Mouse (Mus musculus): Measurements from ENCODE around the gene Pde4b. TPM values are rescaled to one million over a fixed set of nuclear protein-coding genes. Genes with fewer than 3 reads are reported as not detected.
A peak's percentile ranks its signal among the peaks of the same experiment; 100 is the strongest.

Pde4b gene
- total RNA-seq, 2 experiments from 2014 or later = 59.9 to 62.5 TPM

DNA sequence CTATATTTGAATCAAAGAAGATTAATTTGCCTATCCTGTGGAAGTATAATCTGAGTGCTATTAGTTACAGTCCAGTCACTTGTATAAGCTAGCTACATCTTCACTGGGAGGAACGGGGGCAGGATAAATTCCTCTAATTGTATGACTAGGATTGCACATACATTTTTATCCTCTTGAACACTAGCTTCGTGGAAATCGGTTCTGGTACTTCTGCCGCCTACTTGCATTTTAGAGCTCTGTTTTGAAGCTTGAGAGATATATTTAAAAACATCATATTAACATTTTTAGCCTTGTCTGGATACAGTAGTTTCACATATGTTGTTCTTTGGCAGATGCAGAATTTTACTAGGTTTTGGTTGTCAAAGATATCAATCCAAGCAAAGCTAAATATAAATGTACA, 310.0 kb downstream of the Pde4b start:
- intact Hi-C loops (cut with DNase I) = no loop called here
- DNase-seq = no peak
- H3K4me3 ChIP-seq = no peak overlapping the region
- no peak for TF ChIP-seq CTCF (IDR thresholded peaks at IDR 0.05)
- no peak overlapping the region for H3K27ac ChIP-seq

DNA sequence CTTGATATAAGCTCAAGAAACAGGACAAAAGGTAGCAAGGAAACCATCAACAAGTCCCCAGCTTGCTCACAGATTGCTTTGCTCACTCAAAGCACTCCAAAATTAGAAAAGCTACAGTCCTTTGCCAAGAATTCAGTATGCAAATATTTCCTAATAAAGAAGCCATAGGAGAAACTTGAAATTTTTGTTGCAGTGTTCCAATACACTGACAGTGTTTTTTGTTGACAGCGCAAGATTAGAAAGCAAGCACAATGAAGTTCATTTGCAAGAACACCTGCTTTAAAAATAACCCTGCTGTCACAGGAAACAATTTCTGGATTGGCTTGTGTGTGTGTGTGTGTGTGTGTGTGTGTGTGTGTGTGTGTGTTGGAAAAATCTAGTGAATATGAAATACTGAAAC, 311.2 kb downstream of the Pde4b start:
- DNase-seq = no peak
- no peak for TF ChIP-seq CTCF (IDR thresholded peaks at IDR 0.05)
- no peak overlapping the region for H3K27ac ChIP-seq
- intact Hi-C loops (cut with DNase I) = no loop called here
- no peak overlapping the region for H3K4me3 ChIP-seq

DNA sequence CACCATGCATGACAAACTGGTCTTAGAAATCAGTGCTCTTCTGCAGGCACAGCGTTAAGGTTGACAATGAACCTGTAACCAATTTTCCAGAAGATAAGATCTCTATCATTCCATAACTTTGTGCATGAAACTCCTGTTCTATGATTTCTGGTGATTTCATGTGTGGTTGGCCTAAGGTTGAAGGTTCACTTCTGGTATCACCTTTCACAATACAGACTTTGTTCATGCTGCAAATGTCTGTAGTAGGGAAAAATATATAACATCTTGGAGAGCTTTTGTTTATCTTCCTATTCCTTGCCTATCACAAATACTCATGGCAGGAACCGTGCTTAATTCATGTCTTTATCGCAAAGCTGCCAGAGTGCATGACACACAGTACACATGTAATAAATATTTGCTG, 319.5 kb downstream of the Pde4b start:
- intact Hi-C loops (cut with DNase I) = no loop called here
- no peak overlapping the region for H3K4me3 ChIP-seq
- H3K27ac ChIP-seq = no peak overlapping the region
- DNase-seq = no peak
- TF ChIP-seq CTCF (IDR thresholded peaks at IDR 0.05) = no peak

DNA sequence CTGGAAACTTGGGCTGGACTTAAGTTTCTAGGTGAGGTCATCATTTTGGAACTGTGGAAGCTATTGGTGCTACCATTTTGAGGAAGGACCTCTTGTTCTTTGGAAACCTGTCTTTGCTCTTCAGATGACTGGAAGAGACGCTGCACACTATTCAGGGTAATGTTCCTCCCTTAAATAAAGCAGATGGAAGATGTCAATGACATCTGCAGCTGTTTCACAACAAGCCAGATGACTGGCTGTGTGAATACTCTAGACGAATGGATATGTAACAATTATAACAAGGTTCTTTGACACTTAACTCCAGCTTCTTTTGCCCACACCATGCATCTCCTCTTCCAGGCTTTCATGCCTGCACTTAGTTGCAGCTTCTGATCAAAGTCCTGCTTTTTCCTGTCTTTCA, 320.8 kb downstream of the Pde4b start:
- Histone ChIP-seq H3K4me3 (no peak overlapping the region), H3K27ac (no peak overlapping the region)
- TF ChIP-seq CTCF (IDR thresholded peaks at IDR 0.05) = no peak
- no peak for DNase-seq
- intact Hi-C loops (cut with DNase I) = no loop called here

DNA sequence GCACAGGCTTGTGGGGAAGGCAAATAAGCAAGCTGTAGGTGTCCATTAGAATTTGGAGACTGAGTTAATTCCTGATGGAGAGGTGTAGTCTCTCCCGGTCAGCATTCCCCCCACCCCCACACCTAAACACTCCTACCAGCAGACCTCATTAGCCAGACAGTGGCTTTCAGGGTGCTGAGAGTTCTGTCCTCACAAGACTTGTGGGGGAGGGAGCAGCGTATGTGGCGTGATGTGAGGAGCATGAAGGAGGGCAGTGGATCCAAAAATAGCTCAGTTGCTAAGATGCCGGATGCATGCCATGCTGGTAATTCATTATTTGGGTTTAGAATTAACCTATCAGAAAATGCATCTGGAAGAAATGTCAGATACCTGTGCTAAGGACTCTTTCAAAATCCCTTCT, 321.6 kb downstream of the Pde4b start:
- intact Hi-C loops (cut with DNase I) = no loop called here
- no peak overlapping the region for H3K4me3 ChIP-seq
- DNase-seq = no peak
- H3K27ac ChIP-seq = no peak overlapping the region
- no peak for TF ChIP-seq CTCF (IDR thresholded peaks at IDR 0.05)

DNA sequence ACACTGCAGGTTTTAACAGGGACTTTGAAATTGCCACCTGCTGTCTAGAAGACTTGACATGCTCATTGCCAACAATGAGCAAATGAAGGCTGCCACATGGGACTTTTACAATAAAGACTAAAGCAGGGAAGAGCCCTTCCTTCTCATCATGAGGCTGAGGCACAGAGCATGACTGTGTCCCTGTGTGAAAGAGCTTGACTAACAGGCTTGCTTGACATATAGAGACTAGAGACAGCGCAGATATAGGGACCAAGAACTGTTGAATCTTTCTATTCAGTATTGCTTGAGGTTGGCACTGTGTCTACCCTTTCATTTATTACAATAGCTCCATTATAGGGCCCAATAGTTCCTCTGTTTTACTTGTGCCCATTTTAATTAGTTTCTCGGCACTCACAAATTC, 325.8 kb downstream of the Pde4b start:
- intact Hi-C loops (cut with DNase I) = no loop called here
- Histone ChIP-seq H3K4me3 (no peak overlapping the region), H3K27ac (no peak overlapping the region)
- TF ChIP-seq CTCF (IDR thresholded peaks at IDR 0.05) = no peak
- no peak for DNase-seq

DNA sequence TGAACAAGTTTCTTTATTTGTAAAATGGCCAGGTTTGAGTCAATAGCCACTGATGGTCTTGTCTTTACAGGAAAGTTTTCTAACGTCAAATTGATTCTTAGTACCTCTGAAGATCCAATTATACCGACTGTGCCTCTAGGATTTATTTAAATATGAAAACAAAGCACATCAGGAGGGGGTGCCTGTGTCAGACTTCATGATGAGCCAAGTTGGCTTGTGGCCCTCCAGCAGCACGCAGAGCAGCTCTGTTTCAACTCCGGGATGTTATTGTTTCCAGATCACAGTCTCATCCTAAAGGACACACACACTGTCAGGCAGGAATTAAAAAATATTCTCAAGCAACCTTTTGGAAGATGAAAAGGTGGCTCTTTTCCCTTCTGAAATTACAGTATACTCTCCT, 326.5 kb downstream of the Pde4b start:
- no peak for DNase-seq
- no peak overlapping the region for H3K27ac ChIP-seq
- TF ChIP-seq CTCF (IDR thresholded peaks at IDR 0.05) = no peak
- no peak overlapping the region for H3K4me3 ChIP-seq
- intact Hi-C loops (cut with DNase I) = no loop called here

DNA sequence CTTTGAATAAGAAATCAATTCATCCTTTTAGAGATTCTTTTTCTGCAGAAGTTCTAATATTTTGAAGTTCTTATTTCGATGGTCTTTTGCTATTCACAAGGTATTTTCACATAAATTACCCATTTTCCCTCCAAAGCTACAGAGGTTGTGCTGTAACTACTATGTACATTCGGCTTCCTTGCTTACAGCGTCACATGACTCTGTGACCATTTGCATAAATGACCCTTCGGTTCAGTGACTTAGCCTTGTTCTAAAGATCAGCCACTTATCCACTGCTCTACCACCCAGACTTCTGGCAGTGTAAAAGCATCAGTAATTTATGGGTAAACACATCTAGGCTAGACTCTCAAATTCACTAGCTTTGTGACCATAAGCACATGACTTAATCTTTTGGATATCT, 327.3 kb downstream of the Pde4b start:
- Histone ChIP-seq H3K27ac (no peak overlapping the region), H3K4me3 (no peak overlapping the region)
- DNase-seq = no peak
- intact Hi-C loops (cut with DNase I) = no loop called here
- TF ChIP-seq CTCF (IDR thresholded peaks at IDR 0.05) = no peak

DNA sequence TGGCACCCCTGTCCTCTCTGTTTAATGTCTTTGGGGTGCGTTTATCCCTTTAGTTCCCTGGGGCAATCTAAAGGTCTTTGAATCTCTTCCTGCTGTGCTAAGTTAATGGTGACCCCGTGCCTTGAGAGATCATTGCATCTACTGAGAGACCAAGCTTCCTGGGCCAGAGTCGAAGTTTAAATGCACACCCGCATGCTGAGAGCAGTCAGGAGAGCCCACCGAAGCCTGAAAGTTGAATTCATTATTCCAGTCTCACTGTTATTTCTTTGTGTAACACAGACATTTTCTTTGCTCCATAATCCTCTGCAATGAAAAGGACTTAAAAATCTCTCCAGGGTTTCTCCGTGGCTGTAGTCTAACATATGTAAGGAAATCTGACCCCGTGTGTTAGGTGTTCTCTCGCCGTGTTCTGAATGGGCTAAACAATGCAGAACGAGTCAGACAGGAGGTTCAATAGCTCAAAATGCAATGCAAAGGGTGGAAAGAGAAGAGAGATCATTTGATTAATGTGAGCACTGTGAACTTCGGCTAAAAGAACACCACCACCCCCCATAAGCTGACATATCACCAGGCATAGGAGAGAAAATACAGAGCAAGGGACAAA, 333.6 kb downstream of the Pde4b start:
- TF ChIP-seq CTCF (IDR thresholded peaks at IDR 0.05) = no peak
- intact Hi-C loops (cut with DNase I) = no loop called here
- DNase-seq = no peak
- H3K4me3 ChIP-seq = peak overlapping the region; percentile 66
- no peak overlapping the region for H3K27ac ChIP-seq

DNA sequence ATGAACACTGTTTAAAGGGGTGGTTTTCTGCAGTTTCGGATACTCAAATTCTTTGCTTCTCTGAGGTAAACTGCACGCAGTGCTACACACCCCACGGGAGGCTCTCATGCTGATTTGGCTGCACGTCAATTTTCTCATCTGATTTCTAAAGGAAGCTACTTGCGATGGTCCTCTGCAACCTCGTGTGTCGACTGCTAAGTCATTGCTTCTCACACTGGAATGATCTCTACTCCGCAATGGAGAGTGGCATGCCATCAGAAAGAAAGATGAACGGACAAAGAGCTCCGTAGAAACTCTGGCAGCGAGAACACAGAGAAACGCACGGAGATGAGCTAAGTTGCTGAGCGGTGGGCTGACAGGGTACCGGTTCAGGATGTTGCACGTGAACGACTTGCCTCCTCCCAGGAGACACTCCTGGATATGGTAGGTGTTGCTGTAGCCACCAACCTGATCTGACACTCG, 334.1 kb downstream of the Pde4b start:
- intact Hi-C loops (cut with DNase I) = no loop called here
- DNase-seq = no peak
- TF ChIP-seq CTCF (IDR thresholded peaks at IDR 0.05) = no peak
- H3K4me3 ChIP-seq = peak overlapping the region; percentile 66
- no peak overlapping the region for H3K27ac ChIP-seq

DNA sequence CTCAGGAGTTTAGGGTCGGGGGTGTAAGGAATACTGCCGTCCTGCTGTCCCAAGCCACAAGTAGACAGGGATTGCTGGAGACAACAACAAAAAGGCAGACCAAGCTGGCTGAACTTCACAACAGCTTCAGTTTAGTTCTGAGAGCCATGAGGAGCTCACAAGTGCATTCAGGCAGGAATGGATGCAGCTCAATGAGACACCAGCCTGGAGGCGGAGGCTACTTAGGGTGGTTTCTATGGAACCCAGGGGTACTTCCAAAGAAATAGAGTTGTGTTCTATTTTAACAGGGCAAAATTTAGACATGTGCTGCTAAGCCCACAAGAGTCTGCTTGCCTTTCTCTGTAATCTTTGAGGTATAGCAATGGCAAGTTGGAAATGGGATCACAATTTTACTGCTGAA, 336.8 kb downstream of the Pde4b start:
- DNase-seq = no peak
- intact Hi-C loops (cut with DNase I) = no loop called here
- Histone ChIP-seq H3K4me3 (no peak overlapping the region), H3K27ac (no peak overlapping the region)
- no peak for TF ChIP-seq CTCF (IDR thresholded peaks at IDR 0.05)

DNA sequence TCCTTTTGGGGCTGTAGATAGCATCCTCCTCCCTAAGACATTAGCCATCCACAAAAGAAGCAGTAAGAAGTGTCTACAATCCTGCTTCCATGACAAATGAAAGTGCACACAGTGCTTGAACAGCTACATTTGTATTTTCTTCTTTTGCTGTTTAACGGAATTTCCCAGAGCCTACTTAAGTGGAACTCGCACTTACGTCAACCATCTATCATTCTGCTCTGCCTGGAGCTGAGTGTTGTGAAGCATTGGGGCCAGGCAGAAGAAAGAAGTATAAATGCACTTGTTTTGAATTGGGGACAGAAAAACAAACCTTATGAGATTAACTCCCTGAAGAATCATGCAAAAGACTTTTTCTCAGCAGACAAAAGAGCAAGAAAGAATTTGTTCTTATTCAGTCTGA, 338.1 kb downstream of the Pde4b start:
- H3K27ac ChIP-seq = no peak overlapping the region
- intact Hi-C loops (cut with DNase I) = no loop called here
- DNase-seq = no peak
- TF ChIP-seq CTCF (IDR thresholded peaks at IDR 0.05) = no peak
- H3K4me3 ChIP-seq = no peak overlapping the region

DNA sequence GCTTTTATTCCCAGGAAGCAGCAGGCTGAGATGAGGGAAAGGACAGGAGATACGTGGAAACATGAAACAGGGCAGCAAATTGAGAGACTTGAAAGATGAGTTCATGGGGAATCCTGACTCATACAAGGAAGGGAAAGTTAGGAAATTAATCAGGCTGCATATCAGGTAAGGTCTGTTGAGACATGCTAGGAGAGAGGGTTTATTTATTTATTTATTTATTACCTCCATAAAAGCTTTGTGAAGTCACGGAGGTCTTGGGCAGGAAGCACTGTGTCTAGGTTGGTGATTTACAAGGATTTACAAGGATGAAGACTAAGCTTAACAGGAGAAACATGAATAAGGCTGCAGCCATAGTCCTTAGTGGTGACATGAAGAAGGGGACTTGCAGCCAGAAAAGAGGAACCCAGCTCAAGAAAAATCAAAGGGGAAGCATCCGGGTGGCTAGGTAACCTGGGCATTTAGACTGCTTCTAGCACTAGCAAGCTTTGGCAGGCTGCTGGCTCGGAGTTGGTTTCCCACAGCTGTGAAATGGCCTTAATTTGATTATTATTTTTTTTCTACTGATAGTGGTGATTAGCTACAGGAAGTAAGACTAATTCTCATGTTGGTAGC, 342.5 kb downstream of the Pde4b start:
- Histone ChIP-seq H3K4me3 (no peak overlapping the region), H3K27ac (no peak overlapping the region)
- intact Hi-C loops (cut with DNase I) = no loop called here
- no peak for TF ChIP-seq CTCF (IDR thresholded peaks at IDR 0.05)
- no peak for DNase-seq

Data from gastrocnemius, adult 2 months (tissue).